Mouse (Mus musculus): ENCODE measurements at regions not wholly inside any gene's neighbourhood (a gene's known extent, or its start where the extent isn't known, plus 50 kb on each side); places are given as distances from the start of the nearest gene placed in this dataset.

GRCm38 (mm10) chr10:57046891-57047290, 439.3 kb upstream of the Hsf2 start:
- TF ChIP-seq HCFC1 (IDR thresholded peaks at IDR 0.05; ENCODE audit: borderline replicate concordance, insufficient read depth, low read length) (no peak), ZC3H11A (IDR thresholded peaks at IDR 0.05; ENCODE audit: borderline replicate concordance, low read depth, low read length) (no peak), ZNF384 (IDR thresholded peaks at IDR 0.05; ENCODE audit: low read depth, low read length) (no peak), CHD2 (IDR thresholded peaks at IDR 0.05; ENCODE audit: low read depth, low read length) (no peak), MAFK (IDR thresholded peaks at IDR 0.05; ENCODE audit: insufficient read depth, low read depth, low read length) (no peak)
